Mouse (Mus musculus): ENCODE measurements around the gene Eri3. TPM values are rescaled to one million over a fixed set of nuclear protein-coding genes. Genes with fewer than 3 reads are reported as not detected.
A peak's percentile ranks its signal among the peaks of the same experiment; 100 is the strongest.

Gene Eri3
- polyA plus RNA-seq (2015; fragmentation: Nextera tagmentation; extraction: Ambion mirVana): 102 and 108 TPM in 2 replicates

GRCm38 (mm10) chr4:117550140-117550851 is at the start of gene Eri3:
Eri3 (plus strand) TSS chr4:117550365.
- Histone ChIP-seq H3K27ac (replicated peaks) (peak within 1 kb of the TSS; percentile 80), H3K9me3 (no peaks in the 10 kb centered on the region), H3K36me3 (no peaks in the 10 kb centered on the region), H3K4me1 (peaks cover 28% of the 10 kb centered on the region), H3K4me2 (peak within 1 kb of the TSS; percentile 87), H3K4me3 (peak within 1 kb of the TSS; percentile 96), H3K27me3 (replicated peaks) (no peaks in the 10 kb centered on the region), H3K9ac (peak within 1 kb of the TSS; percentile 94)
- under 1% methylated on average over 50 of the region's 53 CpGs for WGBS
- peak; percentile 100 for ATAC-seq (ENCODE audit: extremely low read depth, insufficient number of reproducible peaks, low FRiP score, low TSS enrichment)

- H3K36me3 ChIP-seq: no peaks in the 10 kb centered on the region
- no peak overlapping the region for H3K4me2 ChIP-seq
- no peak overlapping the region for H3K4me3 ChIP-seq
- H3K27me3 ChIP-seq (replicated peaks): peaks cover 8% of the 10 kb centered on the region; the same call in 1 of the 2 replicates
- H3K27ac ChIP-seq (replicated peaks): no peak overlapping the region
- 80% methylated on average over 4 of the region's 4 CpGs for WGBS
- no peaks in the 10 kb centered on the region for H3K4me1 ChIP-seq
- no peak overlapping the region for H3K9ac ChIP-seq
- no peaks in the 10 kb centered on the region for H3K9me3 ChIP-seq
- ATAC-seq (ENCODE audit: extremely low read depth, insufficient number of reproducible peaks, low FRiP score, low TSS enrichment): no peak
Observed at GRCm38 (mm10) chr4:117518246-117518645, 31.9 kb upstream of the Eri3 start.

GRCm38 (mm10) chr4:117521350-117521749 is 28.8 kb upstream of the Eri3 start:
- H3K9ac ChIP-seq: no peak overlapping the region
- no peak overlapping the region for H3K4me3 ChIP-seq
- H3K27me3 ChIP-seq (replicated peaks): peaks cover 23% of the 10 kb centered on the region
- no peaks in the 10 kb centered on the region for H3K36me3 ChIP-seq
- no peaks in the 10 kb centered on the region for H3K9me3 ChIP-seq
- no peak overlapping the region for H3K27ac ChIP-seq (replicated peaks)
- no peak overlapping the region for H3K4me2 ChIP-seq
- 51% methylated on average over 2 of the region's 2 CpGs for WGBS
- H3K4me1 ChIP-seq: no peaks in the 10 kb centered on the region
- no peak for ATAC-seq (ENCODE audit: extremely low read depth, insufficient number of reproducible peaks, low FRiP score, low TSS enrichment)

DNA sequence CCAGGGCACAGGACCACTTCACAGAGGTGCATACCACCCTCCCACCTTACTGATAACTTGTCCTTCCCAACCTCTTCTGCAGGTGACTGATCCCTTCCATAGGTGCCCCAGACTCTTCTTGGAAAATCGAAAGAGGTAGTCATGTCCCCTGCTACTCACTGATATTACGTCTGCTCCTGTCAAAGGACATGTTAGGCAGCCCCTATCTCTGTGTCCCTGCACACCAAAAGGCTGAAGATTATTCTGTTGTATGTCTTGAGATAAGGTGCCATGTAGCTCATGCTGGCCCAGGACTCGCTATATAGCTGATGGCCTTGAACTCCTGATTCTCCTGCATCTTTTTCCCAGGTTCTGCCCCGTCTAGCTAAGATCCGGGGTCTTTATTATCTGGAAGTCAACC is 24.2 kb upstream of the Eri3 start:
- no peak overlapping the region for H3K27ac ChIP-seq (replicated peaks)
- no peak overlapping the region for H3K4me2 ChIP-seq
- 71% methylated on average over 5 of the region's 5 CpGs for WGBS
- H3K4me1 ChIP-seq: no peaks in the 10 kb centered on the region
- ATAC-seq (ENCODE audit: extremely low read depth, insufficient number of reproducible peaks, low FRiP score, low TSS enrichment): no peak
- no peaks in the 10 kb centered on the region for H3K36me3 ChIP-seq
- H3K9me3 ChIP-seq: no peaks in the 10 kb centered on the region
- no peak overlapping the region for H3K4me3 ChIP-seq
- peaks cover 43% of the 10 kb centered on the region for H3K27me3 ChIP-seq (replicated peaks)
- H3K9ac ChIP-seq: no peak overlapping the region

DNA sequence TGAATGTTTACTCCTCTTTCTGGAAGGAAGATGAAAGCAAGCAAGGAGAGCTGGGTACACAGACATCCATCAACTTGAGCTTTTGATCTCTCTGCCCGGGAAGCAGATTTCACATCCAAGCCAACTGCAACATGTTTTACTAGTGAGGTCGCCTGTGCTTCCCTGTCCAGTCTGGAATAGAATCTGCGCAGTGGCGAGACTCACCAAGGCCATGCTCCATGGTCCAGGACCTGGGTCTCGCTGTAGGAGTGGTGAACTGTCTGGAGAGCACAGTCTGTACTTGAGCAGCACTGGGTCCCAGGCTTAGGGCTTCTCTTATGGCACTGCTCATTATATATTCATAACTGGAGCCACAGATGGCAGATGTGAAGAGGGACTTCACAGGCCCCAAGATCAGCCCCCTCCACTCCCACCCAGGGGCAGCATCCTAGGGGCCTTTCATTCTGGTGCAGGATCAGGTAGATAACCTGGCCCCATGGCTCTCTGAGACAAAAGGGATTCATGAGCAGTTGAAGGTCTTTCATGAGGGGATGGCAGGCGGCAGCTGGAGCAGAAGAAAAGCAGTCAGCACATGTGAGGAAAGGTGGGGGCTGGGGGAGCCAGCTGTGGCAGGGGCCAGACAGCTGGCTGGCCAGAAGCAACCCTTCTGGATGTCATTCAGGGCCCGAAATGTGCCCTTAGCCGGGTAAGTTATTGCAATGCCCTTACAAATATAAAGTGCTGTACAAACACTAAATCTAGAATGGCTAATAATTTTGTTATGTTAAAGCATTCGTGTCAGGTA is 22.9 kb upstream of the Eri3 start:
- Histone ChIP-seq H3K36me3 (no peaks in the 10 kb centered on the region), H3K9me3 (no peaks in the 10 kb centered on the region), H3K27ac (replicated peaks) (no peak overlapping the region), H3K4me2 (no peak overlapping the region), H3K9ac (no peak overlapping the region), H3K27me3 (replicated peaks) (peaks cover 47% of the 10 kb centered on the region), H3K4me3 (no peak overlapping the region), H3K4me1 (no peaks in the 10 kb centered on the region)
- WGBS: 58% methylated on average over 9 of the region's 9 CpGs
- ATAC-seq (ENCODE audit: extremely low read depth, insufficient number of reproducible peaks, low FRiP score, low TSS enrichment): no peak

GRCm38 (mm10) chr4:117527952-117528351 is 22.2 kb upstream of the Eri3 start:
- H3K4me3 ChIP-seq: no peak overlapping the region
- H3K4me2 ChIP-seq: no peak overlapping the region
- no peaks in the 10 kb centered on the region for H3K9me3 ChIP-seq
- H3K27me3 ChIP-seq (replicated peaks): peaks cover 46% of the 10 kb centered on the region
- no peaks in the 10 kb centered on the region for H3K4me1 ChIP-seq
- no peak overlapping the region for H3K27ac ChIP-seq (replicated peaks)
- H3K36me3 ChIP-seq: no peaks in the 10 kb centered on the region
- no peak for ATAC-seq (ENCODE audit: extremely low read depth, insufficient number of reproducible peaks, low FRiP score, low TSS enrichment)
- no peak overlapping the region for H3K9ac ChIP-seq
- 14% methylated on average over 1 of the region's 1 CpGs for WGBS

GRCm38 (mm10) chr4:117529843-117530242 is 20.3 kb upstream of the Eri3 start:
- ATAC-seq (ENCODE audit: extremely low read depth, insufficient number of reproducible peaks, low FRiP score, low TSS enrichment): no peak
- no peak overlapping the region for H3K4me2 ChIP-seq
- H3K27ac ChIP-seq (replicated peaks): no peak overlapping the region
- 62% methylated on average over 4 of the region's 4 CpGs for WGBS
- H3K36me3 ChIP-seq: no peaks in the 10 kb centered on the region
- H3K4me1 ChIP-seq: no peaks in the 10 kb centered on the region
- no peak overlapping the region for H3K4me3 ChIP-seq
- no peaks in the 10 kb centered on the region for H3K9me3 ChIP-seq
- no peak overlapping the region for H3K9ac ChIP-seq
- peaks cover 34% of the 10 kb centered on the region for H3K27me3 ChIP-seq (replicated peaks)

- H3K9me3 ChIP-seq: no peaks in the 10 kb centered on the region
- whole genome bisulfite sequencing: 66% methylated on average over 9 of the region's 9 CpGs
Observed at GRCm38 (mm10) chr4:117535496-117536200, 14.5 kb upstream of the Eri3 start.

DNA sequence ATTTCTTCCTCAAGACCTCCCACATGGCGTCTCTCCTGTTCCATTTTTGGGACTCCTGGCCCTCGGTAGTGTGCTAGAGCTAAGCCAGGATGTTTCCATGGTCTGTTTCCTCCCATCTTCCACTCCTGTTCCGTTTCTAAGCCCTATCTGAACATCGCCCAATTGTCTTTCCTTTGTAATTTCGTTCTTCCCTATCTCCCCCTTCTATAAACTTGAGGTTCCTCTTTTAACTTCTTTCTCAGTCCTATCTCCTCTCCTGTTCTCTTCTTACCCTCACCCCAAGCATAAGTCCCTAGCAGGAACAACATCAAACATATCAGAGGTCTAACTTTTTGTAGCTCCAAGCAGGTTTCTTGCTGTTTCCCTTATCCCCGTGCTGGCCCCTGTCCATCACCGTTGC is 13.2 kb upstream of the Eri3 start:
- H3K4me1 ChIP-seq: no peaks in the 10 kb centered on the region
- H3K27me3 ChIP-seq (replicated peaks): peaks cover 6% of the 10 kb centered on the region
- 68% methylated on average over 7 of the region's 7 CpGs for WGBS
- no peak overlapping the region for H3K27ac ChIP-seq (replicated peaks)
- no peak overlapping the region for H3K4me2 ChIP-seq
- H3K9ac ChIP-seq: no peak overlapping the region
- ATAC-seq (ENCODE audit: extremely low read depth, insufficient number of reproducible peaks, low FRiP score, low TSS enrichment): no peak
- H3K9me3 ChIP-seq: no peaks in the 10 kb centered on the region
- H3K36me3 ChIP-seq: no peaks in the 10 kb centered on the region
- H3K4me3 ChIP-seq: no peak overlapping the region

More at GRCm38 (mm10) chr4:117535496-117536200, 14.5 kb upstream of the Eri3 start:
- Histone ChIP-seq H3K36me3 (no peaks in the 10 kb centered on the region), H3K4me3 (no peak overlapping the region), H3K27me3 (replicated peaks) (peaks cover 12% of the 10 kb centered on the region), H3K27ac (replicated peaks) (no peak overlapping the region), H3K9ac (no peak overlapping the region), H3K4me2 (no peak overlapping the region), H3K4me1 (no peaks in the 10 kb centered on the region)
- ATAC-seq (ENCODE audit: extremely low read depth, insufficient number of reproducible peaks, low FRiP score, low TSS enrichment): no peak

- no peaks in the 10 kb centered on the region for H3K4me1 ChIP-seq
- H3K27ac ChIP-seq (replicated peaks): no peak overlapping the region
- H3K9me3 ChIP-seq: no peaks in the 10 kb centered on the region
- H3K4me2 ChIP-seq: no peak overlapping the region
- H3K9ac ChIP-seq: no peak overlapping the region
- no peaks in the 10 kb centered on the region for H3K36me3 ChIP-seq
- 72% methylated on average over 8 of the region's 8 CpGs for WGBS
- H3K27me3 ChIP-seq (replicated peaks): peaks cover 2% of the 10 kb centered on the region; the same call in 1 of the 2 replicates
- no peak overlapping the region for H3K4me3 ChIP-seq
- ATAC-seq (ENCODE audit: extremely low read depth, insufficient number of reproducible peaks, low FRiP score, low TSS enrichment): no peak
Observed at GRCm38 (mm10) chr4:117539329-117539980, 10.7 kb upstream of the Eri3 start.

DNA sequence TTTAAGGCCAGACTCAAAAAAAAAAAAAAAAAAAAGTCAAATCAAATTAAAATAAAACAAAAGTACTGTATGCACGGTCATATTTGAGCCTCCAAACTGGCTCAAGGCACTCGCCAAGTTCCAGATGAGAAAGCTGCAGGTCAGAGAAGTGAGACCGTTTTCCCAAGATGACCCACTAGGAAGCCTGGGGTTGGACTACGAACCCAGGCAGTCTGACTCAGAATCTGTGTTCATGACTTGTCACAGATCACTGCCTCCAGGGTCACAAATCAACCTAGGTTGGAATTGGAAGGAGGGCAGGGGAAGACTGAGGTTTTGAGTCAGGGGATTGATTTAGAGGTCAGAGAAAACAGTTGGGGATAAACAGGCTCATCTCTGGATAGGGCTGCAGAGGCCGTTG is 9.6 kb upstream of the Eri3 start:
- ATAC-seq (ENCODE audit: extremely low read depth, insufficient number of reproducible peaks, low FRiP score, low TSS enrichment): no peak
- H3K36me3 ChIP-seq: no peaks in the 10 kb centered on the region
- 70% methylated on average over 5 of the region's 5 CpGs for whole genome bisulfite sequencing
- no peak overlapping the region for H3K27ac ChIP-seq (replicated peaks)
- H3K4me3 ChIP-seq: no peak overlapping the region
- peaks cover 2% of the 10 kb centered on the region; the same call in 1 of the 2 replicates for H3K27me3 ChIP-seq (replicated peaks)
- H3K4me2 ChIP-seq: no peak overlapping the region
- H3K9me3 ChIP-seq: no peaks in the 10 kb centered on the region
- H3K4me1 ChIP-seq: no peaks in the 10 kb centered on the region
- H3K9ac ChIP-seq: no peak overlapping the region
